Mouse (Mus musculus) bone marrow macrophage, adult 2 months (primary cell): ENCODE measurements around the gene Plekha3. TPM values are rescaled to one million over a fixed set of nuclear protein-coding genes. Genes with fewer than 3 reads are reported as not detected.

Experiments
- H3K27ac ChIP-seq: 2 replicates; pipeline ENCODE4 v1.5.1; 2012; ENCODE audit warnings: low read depth, low read length; ENCODE audit not compliant: insufficient read depth
- H3K4me1 ChIP-seq: 2 replicates; pipeline ENCODE4 v1.6.1; 2012; ENCODE audit warnings: low read length; ENCODE audit not compliant: control insufficient read depth, insufficient read depth
- H3K4me3 ChIP-seq: 2 replicates; pipeline ENCODE4 v1.5.1; 2012; ENCODE audit warnings: mild to moderate bottlenecking, low read length, moderate library complexity; ENCODE audit not compliant: insufficient read depth
- CTCF ChIP-seq: IDR thresholded peaks from 2 replicates; pipeline ENCODE4 v1.5.1; 2012; ENCODE audit warnings: low read depth, mild to moderate bottlenecking, low read length, moderate library complexity
- POLR2A ChIP-seq: IDR thresholded peaks from 2 replicates; pipeline ENCODE4 v1.6.1; 2012; ENCODE audit warnings: mild to moderate bottlenecking, low read depth, low read length, borderline replicate concordance
- polyA plus RNA-seq: library from polyadenylated mRNA; stranded (reverse); fragments of >200 nt; gene quantifications from 2 replicates; pipeline ENCODE4 v1.2.4, GENCODE M21; 2012; ENCODE audit not compliant: missing spikeins, insufficient read depth, insufficient read length

Plekha3 gene
- polyA plus RNA-seq, 1 experiment, result 21.5 TPM

DNA sequence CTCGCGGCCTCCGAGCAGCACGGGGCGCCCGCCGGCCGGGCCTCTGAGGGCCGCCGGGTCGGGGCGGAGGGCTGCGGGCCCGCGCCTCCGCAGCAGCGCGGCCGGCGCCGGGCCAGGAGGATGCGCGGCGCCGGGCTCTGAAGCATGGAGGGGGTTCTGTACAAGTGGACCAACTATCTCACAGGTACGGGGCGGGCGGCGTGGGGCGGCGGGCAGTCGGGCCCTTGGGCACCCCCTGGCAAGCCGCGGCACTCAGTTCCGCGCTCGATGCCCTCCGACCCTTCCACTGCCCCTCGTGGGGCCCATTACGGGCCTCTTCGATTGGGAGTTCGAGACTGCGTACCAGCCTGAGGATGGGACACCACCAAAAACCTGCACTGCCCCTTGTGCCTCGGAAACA, 370 bp downstream of the Plekha3 start:
- TF ChIP-seq POLR2A (no peak), CTCF (no peak)
- Histone ChIP-seq H3K4me3 (peak overlapping the region; percentile 88), H3K27ac (peak overlapping the region; percentile 71; the same call in 1 of the 2 replicates), H3K4me1 (peaks cover 37% of the 10 kb centered on the region)

DNA sequence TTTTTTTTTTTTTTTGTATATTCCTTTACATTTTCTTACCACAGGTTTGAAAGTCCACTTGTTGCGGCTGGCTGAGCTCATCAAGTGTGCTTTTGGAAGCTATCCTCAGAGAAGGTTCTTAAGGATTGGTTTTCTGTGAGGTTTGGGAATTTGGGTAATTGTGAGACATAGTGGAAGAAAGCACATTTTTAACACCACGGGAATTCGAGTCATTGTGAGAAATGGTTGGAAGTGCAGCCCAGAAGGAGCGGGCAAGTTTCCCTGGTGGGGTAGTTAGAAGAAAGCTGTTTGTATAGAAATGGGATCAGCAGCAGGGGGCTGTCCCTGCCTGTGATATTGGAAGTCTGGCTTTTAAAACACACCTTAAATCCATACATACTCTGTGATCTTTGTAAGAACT, 868 bp downstream of the Plekha3 start:
- Histone ChIP-seq H3K4me1 (peaks cover 37% of the 10 kb centered on the region), H3K27ac (peak overlapping the region; percentile 71), H3K4me3 (peak overlapping the region; percentile 88)
- TF ChIP-seq CTCF, result no peak
- TF ChIP-seq POLR2A, result no peak

DNA sequence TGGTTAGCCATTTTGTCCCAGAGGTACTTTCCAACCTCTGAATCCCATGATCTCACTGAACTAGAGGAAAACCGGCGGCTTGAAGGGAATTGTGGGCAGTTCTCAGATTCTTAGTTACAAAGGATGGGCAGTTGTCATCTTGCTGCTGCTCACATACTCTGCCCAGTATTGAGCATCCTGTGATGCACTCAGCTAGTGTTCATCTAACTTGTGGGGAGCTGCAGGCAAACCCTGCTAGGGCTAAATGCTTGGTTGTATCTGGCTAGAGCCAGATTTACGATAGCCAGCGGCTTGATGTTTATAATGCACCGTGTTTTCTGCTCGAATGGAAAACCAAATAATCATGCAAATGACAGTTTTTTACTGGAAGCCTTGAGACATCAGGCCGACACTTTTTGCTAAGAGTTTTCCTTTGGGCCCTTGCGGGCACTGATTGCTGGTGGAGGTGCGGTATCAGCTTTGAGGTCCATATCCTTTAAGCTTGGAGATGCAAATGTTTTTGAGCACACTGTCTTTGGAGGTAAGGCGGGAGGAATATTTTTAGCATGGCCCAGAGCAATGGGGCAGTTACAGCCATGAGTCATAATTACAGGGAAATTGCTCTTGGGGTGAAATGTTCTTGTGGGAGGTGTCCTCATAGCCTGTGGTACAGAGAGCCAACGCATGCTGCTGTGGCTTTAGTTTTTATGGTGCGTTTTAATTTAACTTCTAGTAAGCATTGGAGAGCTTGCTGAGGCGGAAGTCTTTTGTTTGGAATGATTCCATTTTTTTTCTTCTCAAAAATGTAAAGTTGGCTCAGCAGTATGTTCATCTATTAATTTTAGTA, 1.5 kb downstream of the Plekha3 start:
- peak overlapping the region; percentile 88 for H3K4me3 ChIP-seq
- peak overlapping the region; percentile 71 for H3K27ac ChIP-seq
- H3K4me1 ChIP-seq, result peaks cover 35% of the 10 kb centered on the region
- TF ChIP-seq POLR2A, result no peak
- TF ChIP-seq CTCF, result no peak

DNA sequence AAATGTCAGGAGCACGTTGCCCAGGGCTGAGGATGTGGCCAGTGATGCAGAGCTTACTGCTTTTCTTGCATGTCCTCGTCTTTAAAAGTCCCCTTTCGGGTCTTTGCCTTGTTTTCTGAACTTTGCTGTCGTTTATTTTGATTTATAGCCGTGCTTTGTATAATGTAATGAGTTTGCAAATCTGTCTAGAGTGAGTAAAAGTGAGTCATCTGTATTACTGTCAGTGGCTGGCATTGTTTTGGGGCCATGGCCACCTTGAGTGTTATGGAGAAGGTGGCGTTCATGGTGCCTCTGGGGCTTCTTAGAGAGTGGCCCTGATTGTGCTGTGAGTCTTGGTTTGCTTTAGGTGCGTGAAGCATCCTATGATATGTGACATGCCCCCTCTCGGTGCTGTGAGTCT, 7.2 kb downstream of the Plekha3 start:
- Histone ChIP-seq H3K27ac (no peak overlapping the region), H3K4me1 (peaks cover 17% of the 10 kb centered on the region), H3K4me3 (no peak overlapping the region)
- TF ChIP-seq POLR2A (no peak), CTCF (no peak)

DNA sequence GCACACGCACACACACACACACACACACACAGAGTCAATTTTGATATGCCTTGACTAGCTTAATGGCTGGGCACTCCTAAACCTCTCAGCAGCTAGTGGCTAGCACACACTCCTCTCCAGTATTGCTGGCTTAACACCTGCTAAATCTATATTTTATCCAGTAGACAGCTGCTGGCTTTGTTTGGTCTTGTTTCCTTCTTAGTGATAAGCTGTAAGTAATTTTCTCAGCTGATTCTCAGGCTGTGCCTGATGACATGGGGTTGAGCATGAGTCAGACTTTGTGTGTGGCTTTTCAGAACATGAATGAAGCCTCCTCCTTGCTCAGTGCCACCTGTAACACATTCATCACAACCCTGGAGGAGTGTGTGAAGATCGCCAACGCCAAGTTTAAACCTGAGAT, 11.9 kb downstream of the Plekha3 start:
- H3K4me3 ChIP-seq, result no peak overlapping the region
- H3K4me1 ChIP-seq, result peaks cover 3% of the 10 kb centered on the region
- no peak for TF ChIP-seq POLR2A
- no peak for TF ChIP-seq CTCF
- no peak overlapping the region for H3K27ac ChIP-seq

DNA sequence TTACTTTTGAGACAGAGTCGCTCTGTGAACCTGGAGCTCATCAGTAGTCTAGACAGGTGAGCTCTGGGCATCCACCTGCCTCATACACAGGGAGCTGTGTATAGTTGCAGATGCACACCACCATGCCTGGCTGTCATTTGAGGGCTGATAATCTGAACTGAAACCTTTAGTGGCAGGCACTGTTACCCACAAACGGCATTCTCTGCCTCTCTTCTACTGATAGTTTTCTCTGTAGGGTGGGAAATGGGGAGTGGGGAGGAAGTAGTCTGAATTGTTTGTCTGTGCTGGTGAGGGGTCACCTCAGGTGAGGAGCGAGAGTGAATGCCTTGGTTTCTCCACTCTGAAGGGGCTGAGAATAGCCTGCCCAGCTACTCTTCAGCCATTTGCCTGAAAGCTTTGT, 12.5 kb downstream of the Plekha3 start:
- no peak overlapping the region for H3K27ac ChIP-seq
- TF ChIP-seq POLR2A (no peak), CTCF (no peak)
- peaks cover 3% of the 10 kb centered on the region for H3K4me1 ChIP-seq
- H3K4me3 ChIP-seq, result no peak overlapping the region

DNA sequence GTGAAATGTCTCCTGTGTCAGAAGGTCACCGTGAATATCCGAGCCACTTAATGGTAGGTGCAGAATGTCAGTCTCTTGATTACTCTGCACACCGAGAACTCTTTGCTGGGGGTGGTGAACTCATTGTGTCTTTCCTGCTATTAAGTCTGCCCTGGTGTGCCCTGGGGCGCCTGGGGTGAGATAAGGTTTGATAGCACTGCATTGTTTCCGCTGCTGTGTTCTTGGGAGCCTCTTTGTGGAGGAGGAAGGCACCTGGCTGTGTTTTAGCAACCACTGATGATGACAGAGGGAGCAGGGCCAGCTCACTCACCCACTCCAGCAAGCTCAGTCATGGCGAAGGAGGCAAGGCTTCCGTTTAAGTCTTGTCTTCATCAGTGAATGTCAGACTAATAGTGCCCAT, 13.1 kb downstream of the Plekha3 start:
- Histone ChIP-seq H3K4me3 (no peak overlapping the region), H3K4me1 (peaks cover 3% of the 10 kb centered on the region), H3K27ac (no peak overlapping the region)
- TF ChIP-seq POLR2A, result no peak
- no peak for TF ChIP-seq CTCF

DNA sequence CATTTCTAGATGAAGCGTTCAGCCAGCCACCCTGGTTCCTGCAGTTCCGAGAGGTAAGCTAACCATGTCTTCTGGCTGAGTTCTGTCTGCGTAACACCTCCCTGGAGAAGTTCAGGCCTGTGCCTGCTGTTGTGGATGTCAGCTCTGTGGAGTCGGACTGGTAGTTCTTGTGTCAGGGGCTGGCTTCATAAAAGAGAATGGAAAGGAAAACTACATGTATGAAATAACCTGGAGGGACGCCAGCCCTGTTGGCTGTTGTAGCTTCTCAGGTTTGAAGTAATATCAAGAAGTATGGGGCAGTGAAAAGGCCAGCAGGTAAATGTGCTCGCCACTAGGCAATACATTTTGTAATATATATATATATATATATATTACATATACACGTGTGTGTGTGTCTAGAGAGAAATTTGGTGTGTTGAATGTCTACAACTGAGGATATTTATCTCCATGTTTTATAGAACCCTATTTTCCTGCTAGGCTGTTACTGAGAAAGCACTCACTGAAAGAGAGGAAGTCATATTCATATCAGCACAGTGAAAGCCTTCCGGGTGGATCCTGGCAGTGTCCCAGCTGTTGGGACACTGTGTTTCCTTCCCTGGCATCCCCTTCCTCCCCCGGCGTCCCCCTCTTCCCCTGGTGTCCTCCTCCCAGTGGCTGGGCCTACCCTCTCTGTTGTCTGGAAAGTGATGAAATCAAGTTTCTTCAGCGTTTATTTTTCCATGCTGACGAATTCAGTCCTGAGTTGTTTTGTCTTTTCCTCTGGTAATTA, 15.5 kb downstream of the Plekha3 start:
- Histone ChIP-seq H3K4me3 (no peak overlapping the region), H3K27ac (peak overlapping the region; percentile 47), H3K4me1 (peaks cover 13% of the 10 kb centered on the region)
- TF ChIP-seq POLR2A (no peak), CTCF (no peak)

DNA sequence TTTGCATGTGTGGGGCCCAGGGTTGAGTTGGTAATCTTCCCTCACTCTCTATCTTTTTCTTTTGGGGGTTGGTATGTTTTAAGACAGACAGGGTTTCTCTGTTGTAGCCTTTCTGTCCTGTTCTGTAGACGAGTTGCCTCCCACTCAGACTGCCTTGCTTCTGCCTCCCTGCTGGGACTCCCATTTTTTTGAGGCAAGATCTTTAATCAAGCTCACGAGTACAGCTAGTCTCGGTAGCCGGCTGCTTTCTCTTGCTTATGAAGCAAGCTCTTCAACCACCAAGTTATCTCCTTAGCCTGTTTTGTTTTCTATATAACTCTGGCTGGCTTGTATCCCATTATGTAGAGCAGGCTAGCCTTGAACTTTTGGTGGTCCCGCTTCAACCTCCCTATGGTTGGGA, 18.7 kb downstream of the Plekha3 start:
- Histone ChIP-seq H3K4me3 (no peak overlapping the region), H3K27ac (no peak overlapping the region), H3K4me1 (peaks cover 15% of the 10 kb centered on the region)
- no peak for TF ChIP-seq CTCF
- TF ChIP-seq POLR2A, result no peak

DNA sequence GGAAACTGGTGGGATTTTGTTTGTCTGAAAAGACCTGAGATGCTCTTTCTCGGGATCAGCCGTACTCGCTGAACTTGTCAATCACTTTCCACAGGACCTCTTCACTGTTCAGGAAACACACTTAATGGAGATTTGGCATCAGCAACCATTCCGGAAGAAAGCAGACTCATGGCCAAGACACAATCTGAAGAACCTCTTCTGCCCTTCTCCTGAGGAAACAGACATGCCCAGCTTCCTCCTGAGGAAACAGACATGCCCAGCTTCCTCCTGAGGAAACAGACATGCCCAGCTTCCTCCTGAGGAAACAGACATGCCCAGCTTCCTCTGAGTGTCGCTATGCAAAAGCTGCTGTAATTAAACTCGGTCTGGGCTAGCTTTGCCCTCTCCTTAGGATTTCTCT, 20.2 kb downstream of the Plekha3 start:
- Histone ChIP-seq H3K27ac (peak overlapping the region; percentile 47), H3K4me3 (no peak overlapping the region), H3K4me1 (peaks cover 18% of the 10 kb centered on the region)
- TF ChIP-seq CTCF, result no peak
- no peak for TF ChIP-seq POLR2A

DNA sequence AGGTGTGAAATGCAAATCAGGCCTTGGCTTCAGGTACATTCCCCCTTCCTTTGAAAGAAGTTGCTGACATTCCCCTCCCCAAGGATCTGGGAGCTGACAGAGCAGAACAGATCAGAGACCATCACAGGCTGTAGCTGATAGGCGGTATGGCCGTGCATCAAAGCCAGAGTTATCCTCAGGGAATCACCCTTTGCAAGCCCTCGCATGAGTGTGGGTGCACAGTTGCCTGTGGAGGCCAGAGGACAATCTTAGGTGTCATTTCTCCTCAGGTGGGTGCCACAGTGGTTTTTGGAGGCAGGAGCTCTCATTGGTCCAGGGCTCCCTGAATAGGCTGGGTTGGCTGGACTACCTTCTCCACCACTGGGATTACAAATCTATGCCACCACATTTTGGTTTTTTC, 27.1 kb downstream of the Plekha3 start:
- TF ChIP-seq CTCF (no peak), POLR2A (no peak)
- Histone ChIP-seq H3K27ac (no peak overlapping the region), H3K4me1 (peaks cover 6% of the 10 kb centered on the region), H3K4me3 (no peak overlapping the region)
